Mouse (Mus musculus): ENCODE results near the gene Cldn34b2. TPM values are rescaled to one million over a fixed set of nuclear protein-coding genes. Genes with fewer than 3 reads are reported as not detected.
"Not testable (repeated sequence)": the region's sequence is repeated elsewhere in the genome, so short reads cannot be mapped to it uniquely, and the experiment has no call there.

Gene Cldn34b2
- not detected in 2 replicates for polyA plus RNA-seq (2014; fragmentation: Nextera tagmentation; extraction: Ambion mirVana)

DNA sequence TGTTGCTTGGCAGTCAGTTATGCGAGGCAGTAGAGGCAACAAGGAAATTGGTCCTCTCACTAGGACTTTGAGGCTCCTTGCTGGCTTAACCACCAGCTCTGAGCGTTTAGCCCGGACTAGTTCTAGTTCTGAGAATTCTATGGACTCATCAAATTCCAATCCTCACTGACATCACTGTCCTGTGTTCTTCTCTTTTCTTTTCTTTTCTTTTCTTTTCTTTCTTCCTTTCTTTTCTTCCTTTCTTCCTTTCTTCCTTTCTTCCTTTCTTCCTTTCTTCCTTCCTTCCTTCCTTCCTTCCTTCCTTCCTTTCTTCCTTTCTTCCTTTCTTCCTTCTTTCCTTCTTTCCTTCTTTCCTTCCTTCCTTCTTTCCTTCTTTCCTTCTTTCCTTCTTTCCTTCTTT, at the start of gene Cldn34b2:
Gene Cldn34b2, minus strand, starts transcription at position 101 of the 400 bp plus-strand sequence.
- ATAC-seq (ENCODE audit: insufficient number of reproducible peaks, low FRiP score, low TSS enrichment, low read depth); H3K4me1 ChIP-seq (ENCODE audit: control insufficient read depth, insufficient read depth, low read length); H3K36me3 ChIP-seq (ENCODE audit: control insufficient read depth, insufficient read depth, low read length); H3K9ac ChIP-seq (ENCODE audit: low read length); H3K27me3 ChIP-seq (ENCODE audit: control insufficient read depth, insufficient read depth, low read length); H3K4me2 ChIP-seq (ENCODE audit: low read depth, severe bottlenecking); H3K4me3 ChIP-seq (ENCODE audit: low read depth, low read length); H3K27ac ChIP-seq (replicated peaks; ENCODE audit: low read depth, low read length); H3K9me3 ChIP-seq (ENCODE audit: control insufficient read depth, low read length); DNase-seq (ENCODE audit: low spot score): not testable (repeated sequence)
- WGBS = 93% methylated on average over 3 of the region's 3 CpGs

DNA sequence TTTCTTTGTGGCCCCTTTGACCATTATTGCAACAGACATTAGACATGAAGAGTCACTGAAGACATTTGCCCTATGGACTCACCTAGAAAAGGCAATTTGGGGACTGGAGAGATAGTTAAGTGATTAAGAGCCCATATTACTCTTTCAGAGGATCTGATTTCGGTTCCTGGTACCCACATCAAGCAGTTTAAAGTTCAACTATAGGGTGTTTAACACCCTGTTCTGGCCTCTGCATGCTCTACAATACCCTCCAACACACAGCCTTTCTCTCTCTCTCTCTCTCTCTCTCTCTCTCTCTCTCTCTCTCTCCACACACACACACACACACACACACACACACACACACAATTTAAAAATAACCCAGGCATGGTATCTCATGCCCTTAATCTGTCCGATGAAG, 49.4 kb upstream of the Cldn34b2 start:
- Histone ChIP-seq H3K4me2 (ENCODE audit: low read depth, severe bottlenecking) (no peak overlapping the region), H3K36me3 (ENCODE audit: control insufficient read depth, insufficient read depth, low read length) (no peaks in the 10 kb centered on the region), H3K4me1 (ENCODE audit: control insufficient read depth, insufficient read depth, low read length) (no peaks in the 10 kb centered on the region), H3K4me3 (ENCODE audit: low read depth, low read length) (no peak overlapping the region), H3K9ac (ENCODE audit: low read length) (no peak overlapping the region), H3K9me3 (ENCODE audit: control insufficient read depth, low read length) (no peaks in the 10 kb centered on the region), H3K27ac (replicated peaks; ENCODE audit: low read depth, low read length) (no peak overlapping the region), H3K27me3 (ENCODE audit: control insufficient read depth, insufficient read depth, low read length) (no peaks in the 10 kb centered on the region)
- DNase-seq (ENCODE audit: low spot score) = no peak
- ATAC-seq (ENCODE audit: insufficient number of reproducible peaks, low FRiP score, low TSS enrichment, low read depth) = no peak
- WGBS = 65% methylated on average over 2 of the region's 2 CpGs

DNA sequence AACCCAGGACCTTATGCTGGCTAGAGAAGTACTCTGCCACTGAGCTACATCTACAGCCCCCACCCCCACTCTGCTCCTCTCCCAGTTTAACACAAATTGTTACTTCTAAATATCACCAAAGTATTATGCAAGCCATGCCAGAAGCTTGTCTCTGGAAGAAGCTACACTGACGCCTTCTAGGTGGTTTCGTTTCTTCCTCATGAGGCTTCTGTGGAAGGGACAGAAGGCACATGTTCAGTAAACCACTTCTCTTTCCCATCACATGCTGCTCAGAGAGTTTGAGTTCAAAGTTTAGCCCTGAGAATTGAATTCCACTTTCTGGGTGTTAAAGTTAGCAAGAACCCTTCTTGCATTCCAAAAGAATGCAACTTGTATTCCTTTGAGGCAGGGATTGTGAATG, 49.0 kb upstream of the Cldn34b2 start:
- no peak for ATAC-seq (ENCODE audit: insufficient number of reproducible peaks, low FRiP score, low TSS enrichment, low read depth)
- no peaks in the 10 kb centered on the region for H3K9me3 ChIP-seq (ENCODE audit: control insufficient read depth, low read length)
- H3K9ac ChIP-seq (ENCODE audit: low read length) = no peak overlapping the region
- H3K27ac ChIP-seq (replicated peaks; ENCODE audit: low read depth, low read length) = no peak overlapping the region
- no peak overlapping the region for H3K4me3 ChIP-seq (ENCODE audit: low read depth, low read length)
- no peaks in the 10 kb centered on the region for H3K36me3 ChIP-seq (ENCODE audit: control insufficient read depth, insufficient read depth, low read length)
- H3K4me1 ChIP-seq (ENCODE audit: control insufficient read depth, insufficient read depth, low read length) = no peaks in the 10 kb centered on the region
- WGBS = 82% methylated on average over 2 of the region's 2 CpGs
- H3K27me3 ChIP-seq (ENCODE audit: control insufficient read depth, insufficient read depth, low read length) = no peaks in the 10 kb centered on the region
- no peak for DNase-seq (ENCODE audit: low spot score)
- H3K4me2 ChIP-seq (ENCODE audit: low read depth, severe bottlenecking) = no peak overlapping the region

DNA sequence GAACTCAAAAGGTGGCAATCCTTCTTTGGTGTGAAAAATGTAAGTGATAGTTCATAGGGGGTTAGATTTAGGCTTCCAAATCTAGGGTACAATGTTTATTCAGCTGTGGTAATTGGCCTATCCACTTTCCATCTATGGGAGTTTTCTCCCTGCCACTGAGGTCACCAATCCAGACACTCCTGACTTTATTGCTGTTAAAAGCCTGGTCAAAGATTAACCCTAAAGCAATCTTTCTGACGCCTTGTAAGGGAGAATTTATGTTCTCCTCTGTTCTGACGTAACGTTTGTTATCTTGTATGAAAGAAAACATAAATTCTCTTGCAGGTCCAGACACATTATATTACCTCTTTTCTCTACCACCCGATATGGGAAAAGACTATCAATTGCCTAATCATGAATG, 47.4 kb upstream of the Cldn34b2 start:
- H3K9ac ChIP-seq (ENCODE audit: low read length) = no peak overlapping the region
- H3K4me3 ChIP-seq (ENCODE audit: low read depth, low read length) = no peak overlapping the region
- ATAC-seq (ENCODE audit: insufficient number of reproducible peaks, low FRiP score, low TSS enrichment, low read depth) (no peak), DNase-seq (ENCODE audit: low spot score) (no peak)
- no peak overlapping the region for H3K4me2 ChIP-seq (ENCODE audit: low read depth, severe bottlenecking)
- no peaks in the 10 kb centered on the region for H3K4me1 ChIP-seq (ENCODE audit: control insufficient read depth, insufficient read depth, low read length)
- no peaks in the 10 kb centered on the region for H3K36me3 ChIP-seq (ENCODE audit: control insufficient read depth, insufficient read depth, low read length)
- WGBS = 46% methylated on average over 4 of the region's 4 CpGs
- H3K27me3 ChIP-seq (ENCODE audit: control insufficient read depth, insufficient read depth, low read length) = no peaks in the 10 kb centered on the region
- no peaks in the 10 kb centered on the region for H3K9me3 ChIP-seq (ENCODE audit: control insufficient read depth, low read length)
- H3K27ac ChIP-seq (replicated peaks; ENCODE audit: low read depth, low read length) = no peak overlapping the region

DNA sequence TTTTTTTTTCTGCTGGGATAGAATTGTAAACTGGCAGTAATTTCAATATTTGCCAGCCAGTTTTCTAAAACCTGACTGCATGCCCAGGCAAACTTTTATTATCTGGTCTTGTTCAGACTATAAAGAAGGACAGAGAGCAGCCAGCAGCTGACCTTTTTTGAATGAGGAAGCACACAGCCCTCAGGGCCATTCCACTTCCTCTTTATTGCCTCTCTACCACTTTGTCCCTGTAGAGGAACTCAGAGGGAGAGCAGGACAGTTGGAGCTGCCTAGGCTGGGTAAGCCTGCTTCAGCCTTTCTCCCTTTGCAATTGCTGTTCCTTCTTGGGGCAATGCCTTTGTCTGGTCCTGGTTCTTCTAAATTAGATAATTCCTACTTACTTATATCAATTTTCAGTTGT, 44.1 kb upstream of the Cldn34b2 start:
- Histone ChIP-seq H3K27me3 (ENCODE audit: control insufficient read depth, insufficient read depth, low read length) (no peaks in the 10 kb centered on the region), H3K4me1 (ENCODE audit: control insufficient read depth, insufficient read depth, low read length) (no peaks in the 10 kb centered on the region), H3K9me3 (ENCODE audit: control insufficient read depth, low read length) (no peaks in the 10 kb centered on the region), H3K4me2 (ENCODE audit: low read depth, severe bottlenecking) (no peak overlapping the region), H3K36me3 (ENCODE audit: control insufficient read depth, insufficient read depth, low read length) (no peaks in the 10 kb centered on the region), H3K27ac (replicated peaks; ENCODE audit: low read depth, low read length) (no peak overlapping the region), H3K4me3 (ENCODE audit: low read depth, low read length) (no peak overlapping the region), H3K9ac (ENCODE audit: low read length) (no peak overlapping the region)
- DNase-seq (ENCODE audit: low spot score) (no peak), ATAC-seq (ENCODE audit: insufficient number of reproducible peaks, low FRiP score, low TSS enrichment, low read depth) (no peak)

DNA sequence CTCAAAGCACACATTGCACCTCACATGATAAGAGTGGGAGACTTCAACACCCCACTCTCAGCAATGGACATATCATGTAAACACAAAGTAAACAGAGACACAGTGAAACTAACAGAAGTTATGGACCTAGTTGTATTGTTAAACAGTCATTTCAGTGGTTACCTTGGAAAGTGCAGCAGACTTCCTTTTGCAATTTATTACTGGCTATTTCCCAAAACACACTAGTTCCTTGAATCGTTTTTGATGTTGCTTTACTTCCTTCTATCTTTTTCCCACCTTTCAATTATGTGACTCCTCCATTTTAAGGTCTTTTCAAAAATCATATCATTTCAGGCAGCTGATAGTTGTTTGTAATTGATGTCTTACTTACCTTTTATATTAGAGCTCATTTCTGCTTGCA, 43.5 kb upstream of the Cldn34b2 start:
- no peaks in the 10 kb centered on the region for H3K4me1 ChIP-seq (ENCODE audit: control insufficient read depth, insufficient read depth, low read length)
- no peak for DNase-seq (ENCODE audit: low spot score)
- H3K36me3 ChIP-seq (ENCODE audit: control insufficient read depth, insufficient read depth, low read length) = no peaks in the 10 kb centered on the region
- H3K4me3 ChIP-seq (ENCODE audit: low read depth, low read length) = no peak overlapping the region
- no peak overlapping the region for H3K27ac ChIP-seq (replicated peaks; ENCODE audit: low read depth, low read length)
- WGBS = 64% methylated on average over 1 of the region's 1 CpGs
- no peak for ATAC-seq (ENCODE audit: insufficient number of reproducible peaks, low FRiP score, low TSS enrichment, low read depth)
- no peak overlapping the region for H3K4me2 ChIP-seq (ENCODE audit: low read depth, severe bottlenecking)
- H3K9me3 ChIP-seq (ENCODE audit: control insufficient read depth, low read length) = no peaks in the 10 kb centered on the region
- no peak overlapping the region for H3K9ac ChIP-seq (ENCODE audit: low read length)
- no peaks in the 10 kb centered on the region for H3K27me3 ChIP-seq (ENCODE audit: control insufficient read depth, insufficient read depth, low read length)

DNA sequence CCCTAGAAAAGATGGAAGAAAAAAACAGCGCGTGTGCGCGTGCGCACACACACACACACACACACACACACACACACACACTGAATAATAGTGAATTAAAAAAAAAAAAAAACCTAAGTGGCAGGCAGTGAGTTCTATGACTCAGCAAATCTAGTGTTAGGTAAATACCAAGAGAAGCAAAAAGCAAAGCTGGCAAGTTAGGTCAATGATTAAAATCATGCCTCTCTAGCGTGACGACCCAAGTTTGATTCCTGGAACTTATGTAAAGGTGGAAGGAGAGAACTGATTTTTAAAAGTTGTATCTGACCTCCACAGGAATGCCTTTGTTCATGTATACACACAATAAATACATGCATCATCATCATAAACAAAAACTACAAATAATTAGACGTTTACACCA, 41.7 kb upstream of the Cldn34b2 start:
- H3K27ac ChIP-seq (replicated peaks; ENCODE audit: low read depth, low read length) = no peak overlapping the region
- no peak overlapping the region for H3K4me3 ChIP-seq (ENCODE audit: low read depth, low read length)
- DNase-seq (ENCODE audit: low spot score) = no peak
- ATAC-seq (ENCODE audit: insufficient number of reproducible peaks, low FRiP score, low TSS enrichment, low read depth) = no peak
- no peak overlapping the region for H3K9ac ChIP-seq (ENCODE audit: low read length)
- H3K4me1 ChIP-seq (ENCODE audit: control insufficient read depth, insufficient read depth, low read length) = no peaks in the 10 kb centered on the region
- H3K36me3 ChIP-seq (ENCODE audit: control insufficient read depth, insufficient read depth, low read length) = no peaks in the 10 kb centered on the region
- H3K4me2 ChIP-seq (ENCODE audit: low read depth, severe bottlenecking) = no peak overlapping the region
- no peaks in the 10 kb centered on the region for H3K27me3 ChIP-seq (ENCODE audit: control insufficient read depth, insufficient read depth, low read length)
- H3K9me3 ChIP-seq (ENCODE audit: control insufficient read depth, low read length) = no peaks in the 10 kb centered on the region
- 92% methylated on average over 8 of the region's 8 CpGs for WGBS

DNA sequence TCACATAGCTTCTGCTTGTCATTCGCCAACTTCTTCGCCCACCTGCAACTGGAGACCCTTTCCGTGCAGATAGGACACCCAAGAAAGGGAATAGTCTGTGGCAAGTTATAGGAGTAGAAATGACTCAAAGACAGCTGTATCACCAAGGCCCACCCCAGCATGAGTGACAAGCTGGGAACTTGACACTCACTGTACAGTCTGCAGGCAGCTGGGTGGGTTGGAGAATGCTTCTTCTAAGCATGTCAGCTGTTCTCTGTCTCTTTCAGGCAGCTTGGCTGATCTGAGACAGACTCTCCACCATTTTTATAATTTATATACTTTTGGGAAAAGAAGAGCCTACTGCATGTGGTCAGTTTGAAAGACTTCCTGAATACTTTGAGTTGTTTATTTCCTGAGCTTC, 39.5 kb upstream of the Cldn34b2 start:
- H3K27ac ChIP-seq (replicated peaks; ENCODE audit: low read depth, low read length) = no peak overlapping the region
- H3K9me3 ChIP-seq (ENCODE audit: control insufficient read depth, low read length) = no peaks in the 10 kb centered on the region
- H3K4me2 ChIP-seq (ENCODE audit: low read depth, severe bottlenecking) = no peak overlapping the region
- no peaks in the 10 kb centered on the region for H3K36me3 ChIP-seq (ENCODE audit: control insufficient read depth, insufficient read depth, low read length)
- no peaks in the 10 kb centered on the region for H3K27me3 ChIP-seq (ENCODE audit: control insufficient read depth, insufficient read depth, low read length)
- DNase-seq (ENCODE audit: low spot score) = no peak
- no peak overlapping the region for H3K9ac ChIP-seq (ENCODE audit: low read length)
- ATAC-seq (ENCODE audit: insufficient number of reproducible peaks, low FRiP score, low TSS enrichment, low read depth) = no peak
- 93% methylated on average over 3 of the region's 3 CpGs for WGBS
- H3K4me3 ChIP-seq (ENCODE audit: low read depth, low read length) = no peak overlapping the region
- no peaks in the 10 kb centered on the region for H3K4me1 ChIP-seq (ENCODE audit: control insufficient read depth, insufficient read depth, low read length)

DNA sequence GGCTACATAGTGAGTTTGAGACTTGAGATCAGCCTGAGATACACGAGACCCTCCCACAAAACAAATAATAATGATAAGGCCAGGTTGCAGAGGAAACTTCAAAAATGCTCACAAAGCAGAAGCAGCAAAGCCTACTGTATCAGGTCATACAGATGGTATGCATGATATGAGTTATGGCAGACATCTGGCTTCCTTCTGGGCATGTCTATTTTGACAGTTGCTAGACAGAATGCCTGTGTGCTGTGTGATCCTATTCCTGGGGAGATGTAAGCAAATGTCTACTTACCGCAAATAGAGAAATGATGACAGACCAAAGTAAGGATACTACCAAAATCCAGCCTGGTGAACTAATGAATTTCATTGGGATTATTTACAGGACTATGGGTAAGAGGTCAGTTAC, 38.1 kb upstream of the Cldn34b2 start:
- Histone ChIP-seq H3K9ac (ENCODE audit: low read length) (no peak overlapping the region), H3K4me2 (ENCODE audit: low read depth, severe bottlenecking) (no peak overlapping the region), H3K27ac (replicated peaks; ENCODE audit: low read depth, low read length) (no peak overlapping the region), H3K4me1 (ENCODE audit: control insufficient read depth, insufficient read depth, low read length) (no peaks in the 10 kb centered on the region), H3K27me3 (ENCODE audit: control insufficient read depth, insufficient read depth, low read length) (no peaks in the 10 kb centered on the region), H3K36me3 (ENCODE audit: control insufficient read depth, insufficient read depth, low read length) (no peaks in the 10 kb centered on the region), H3K4me3 (ENCODE audit: low read depth, low read length) (no peak overlapping the region), H3K9me3 (ENCODE audit: control insufficient read depth, low read length) (no peaks in the 10 kb centered on the region)
- no peak for DNase-seq (ENCODE audit: low spot score)
- ATAC-seq (ENCODE audit: insufficient number of reproducible peaks, low FRiP score, low TSS enrichment, low read depth) = no peak
- WGBS = 89% methylated on average over 2 of the region's 2 CpGs

Data from limb, embryonic 11.5 days (tissue).